Mouse (Mus musculus) forebrain, embryonic 10.5 days (tissue): Measurements from ENCODE around the gene Cyp2c29. TPM values are rescaled to one million over a fixed set of nuclear protein-coding genes. Genes with fewer than 3 reads are reported as not detected.
"Not testable (repeated sequence)": the region's sequence is repeated elsewhere in the genome, so short reads cannot be mapped to it uniquely, and the experiment has no call there.

Experiments
- DNase-seq: peaks from one replicate; pipeline ENCODE4 v3.0.0-alpha.2; 2017; ENCODE audit warnings: low spot score; ENCODE audit errors: extremely low spot score
- H3K27ac ChIP-seq: fragments of 300-500 bp; sonication (generic); 2 replicates; pipeline ENCODE4 v1.5.1; 2016; ENCODE audit warnings: mild to moderate bottlenecking
- H3K27me3 ChIP-seq: fragments of 300-500 bp; sonication (generic); 2 replicates; pipeline ENCODE4 v1.6.1; 2016; ENCODE audit warnings: mild to moderate bottlenecking; ENCODE audit not compliant: poor library complexity, severe bottlenecking
- H3K36me3 ChIP-seq: fragments of 300-500 bp; sonication (generic); replicated peaks from 2 replicates; pipeline ENCODE4 v1.6.1; 2016; ENCODE audit warnings: mild to moderate bottlenecking, moderate library complexity
- H3K4me1 ChIP-seq: fragments of 300-500 bp; sonication (generic); 2 replicates; pipeline ENCODE4 v1.6.1; 2016
- H3K4me3 ChIP-seq: fragments of 300-500 bp; sonication (generic); 2 replicates; pipeline ENCODE4 v1.5.1; 2016; ENCODE audit warnings: mild to moderate bottlenecking, moderate library complexity
- H3K9me3 ChIP-seq: fragments of 300-500 bp; sonication (generic); 2 replicates; pipeline ENCODE4 v1.6.1; 2016; ENCODE audit warnings: mild to moderate bottlenecking, moderate library complexity
- WGBS: fragments of 180-500 bp; shearing (Covaris S2); methylation state at CpG from one replicate; pipeline ENCODE4 v1.1.7; 2016; 5-methylcytosine and 5-hydroxymethylcytosine counted together
- polyA plus RNA-seq: library from polyadenylated mRNA; unstranded; fragments of >200 nt; fragmentation: Nextera tagmentation; extraction: Ambion mirVana; gene quantifications from 2 replicates; pipeline ENCODE4 v1.2.1, GENCODE M21; 2016

Cyp2c29 gene
- not detected in 2 replicates for polyA plus RNA-seq

DNA sequence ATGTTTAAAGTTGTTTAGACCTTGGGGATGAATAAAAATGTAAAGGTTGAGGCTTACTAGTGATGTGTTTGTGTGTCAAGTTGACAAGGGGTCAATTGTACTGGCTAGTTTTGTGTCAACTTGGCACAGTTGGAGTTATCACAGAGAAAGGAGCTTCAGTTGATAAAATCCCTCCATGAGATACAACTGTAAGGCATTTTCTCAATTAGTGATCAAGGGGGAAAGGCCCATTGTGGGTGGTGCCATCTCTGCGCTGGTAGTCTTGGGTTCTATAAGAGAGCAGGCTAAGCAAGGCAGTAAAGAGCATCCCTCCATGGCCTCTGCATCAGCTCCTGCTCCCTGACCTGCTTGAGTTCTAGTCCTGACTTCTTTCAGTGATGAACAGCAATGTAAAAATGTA is at the start of gene Cyp2c29:
TSS of gene Cyp2c29 (plus strand) at position 301 of the 400 bp plus-strand sequence.
- H3K36me3 ChIP-seq, DNase-seq, H3K4me1 ChIP-seq, H3K4me3 ChIP-seq, H3K27ac ChIP-seq, H3K27me3 ChIP-seq: not testable (repeated sequence)
- H3K9me3 ChIP-seq = peaks cover 25% of the 10 kb centered on the region
- WGBS = no CpG with 5 or more reads among the region's 1 CpGs

DNA sequence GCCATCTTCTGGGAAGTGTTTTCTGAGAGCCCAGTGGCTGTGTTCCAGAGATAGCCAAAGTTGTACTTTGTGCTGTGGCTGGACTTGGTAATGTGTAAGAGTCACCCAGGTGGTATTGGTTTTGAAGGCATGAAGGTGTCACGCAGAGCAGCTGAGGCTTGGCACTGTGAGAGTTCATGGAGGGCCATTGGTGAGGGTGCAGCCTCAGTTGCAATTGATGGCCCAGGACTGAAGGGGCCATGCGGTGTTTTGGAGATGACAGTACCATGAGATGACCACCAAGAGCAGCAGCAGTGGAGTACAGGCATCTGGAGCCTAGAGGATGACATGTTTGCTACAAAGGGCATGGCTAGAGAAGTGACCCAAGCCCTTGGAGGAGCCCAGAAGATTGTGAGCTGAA is 2.2 kb upstream of the Cyp2c29 start:
- not testable (repeated sequence) for H3K4me3 ChIP-seq, H3K4me1 ChIP-seq, H3K36me3 ChIP-seq, DNase-seq, H3K27ac ChIP-seq, H3K27me3 ChIP-seq
- peaks cover 12% of the 10 kb centered on the region for H3K9me3 ChIP-seq
- 73% methylated on average over 2 of the region's 2 CpGs for WGBS

DNA sequence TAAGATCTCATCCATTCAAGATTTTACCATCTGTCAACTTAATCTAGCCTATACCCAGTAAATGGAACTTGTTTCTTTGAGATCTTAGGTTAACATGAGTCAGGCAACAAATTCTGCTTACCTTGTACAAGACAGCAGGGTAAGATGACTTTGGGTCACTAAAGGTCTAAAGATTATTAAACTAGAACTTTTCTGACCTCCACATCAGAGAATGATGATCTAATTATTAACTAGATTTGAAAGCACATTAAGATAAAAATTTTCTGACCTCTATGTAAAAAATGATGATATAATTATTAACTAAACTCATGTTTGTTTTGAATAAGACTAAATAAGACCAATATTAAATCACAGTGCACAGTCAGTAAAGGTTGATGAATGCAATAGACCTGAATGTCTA is 13.6 kb downstream of the Cyp2c29 start:
- Histone ChIP-seq H3K27me3 (no peaks in the 10 kb centered on the region), H3K9me3 (peaks cover 34% of the 10 kb centered on the region), H3K4me1 (no peaks in the 10 kb centered on the region), H3K36me3 (no peaks in the 10 kb centered on the region), H3K4me3 (no peak overlapping the region), H3K27ac (no peak overlapping the region)
- no peak for DNase-seq

DNA sequence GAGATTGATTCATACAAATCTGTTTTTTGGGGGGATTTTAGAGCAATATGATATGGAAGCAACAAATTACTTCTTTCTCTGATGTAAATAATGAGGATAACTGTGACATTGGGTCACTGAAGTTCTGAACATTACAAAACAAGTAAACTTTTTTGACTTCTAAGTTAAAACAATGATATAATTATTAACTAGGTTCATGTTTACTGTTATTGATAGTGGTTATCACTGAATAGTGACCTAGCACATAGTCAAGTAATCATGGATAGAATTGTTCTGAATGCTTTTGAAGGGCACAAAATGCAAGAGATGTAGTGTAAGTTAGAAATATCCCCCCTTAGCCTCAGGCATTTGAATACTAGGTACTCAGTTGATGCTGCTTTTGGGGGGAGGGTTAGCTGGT is 16.4 kb downstream of the Cyp2c29 start:
- Histone ChIP-seq H3K4me3 (no peak overlapping the region), H3K9me3 (peaks cover 47% of the 10 kb centered on the region), H3K4me1 (no peaks in the 10 kb centered on the region), H3K27ac (no peak overlapping the region), H3K27me3 (no peaks in the 10 kb centered on the region), H3K36me3 (no peaks in the 10 kb centered on the region)
- no peak for DNase-seq

DNA sequence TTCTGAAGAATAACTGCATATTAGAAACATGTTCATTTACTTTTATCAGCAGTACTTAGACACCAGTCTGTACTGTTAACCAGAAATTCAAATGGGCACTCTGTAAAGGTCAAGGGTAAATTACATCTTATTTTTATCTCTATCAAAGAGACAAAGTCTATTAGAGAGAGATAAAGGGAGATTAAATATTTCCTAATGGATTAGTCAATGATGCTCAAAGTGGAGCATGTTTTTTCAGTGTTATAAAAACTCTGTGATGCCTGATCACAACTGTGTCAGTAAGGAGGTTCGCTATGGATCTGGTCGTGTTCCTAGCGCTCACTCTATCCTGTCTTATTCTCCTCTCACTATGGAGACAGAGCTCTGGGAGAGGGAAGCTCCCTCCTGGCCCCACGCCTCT is 17.6 kb downstream of the Cyp2c29 start:
- no peaks in the 10 kb centered on the region for H3K36me3 ChIP-seq
- H3K4me3 ChIP-seq = no peak overlapping the region
- no peaks in the 10 kb centered on the region for H3K4me1 ChIP-seq
- H3K27me3 ChIP-seq = no peaks in the 10 kb centered on the region
- 81% methylated on average over 4 of the region's 4 CpGs for WGBS
- H3K9me3 ChIP-seq = peaks cover 44% of the 10 kb centered on the region
- DNase-seq = no peak
- no peak overlapping the region for H3K27ac ChIP-seq

DNA sequence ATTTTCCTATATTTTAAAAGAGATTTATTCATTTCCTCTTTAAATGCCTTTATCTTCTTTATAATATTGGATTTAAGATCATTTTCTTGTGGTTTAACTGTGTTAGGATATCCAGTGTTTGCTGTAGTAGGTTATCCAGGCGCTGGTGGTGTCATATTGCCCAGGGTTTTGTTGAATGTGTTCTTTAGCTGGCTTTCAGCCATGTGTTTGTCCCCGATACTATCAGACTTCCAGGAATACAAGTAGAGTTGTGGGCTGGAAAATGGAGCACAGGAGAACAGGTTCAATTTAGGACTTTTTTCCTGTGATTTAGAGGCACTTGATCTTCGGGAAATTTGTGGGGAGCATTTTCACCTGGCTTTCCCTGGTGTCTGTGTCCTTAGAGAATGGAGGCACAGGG is 19.8 kb downstream of the Cyp2c29 start:
- no peaks in the 10 kb centered on the region for H3K36me3 ChIP-seq
- no peaks in the 10 kb centered on the region for H3K27me3 ChIP-seq
- H3K4me3 ChIP-seq = no peak overlapping the region
- DNase-seq = no peak
- no peak overlapping the region for H3K27ac ChIP-seq
- peaks cover 39% of the 10 kb centered on the region for H3K9me3 ChIP-seq
- H3K4me1 ChIP-seq = no peaks in the 10 kb centered on the region
- 79% methylated on average over 3 of the region's 3 CpGs for WGBS

Other genes starting within 250 kb of the Cyp2c29 start
- not detected in 2 replicates for gene Cyp2c65, start 208.4 kb upstream of the Cyp2c29 start, polyA plus RNA-seq
- not detected in 2 replicates for gene Cyp2c66, start 155.5 kb upstream of the Cyp2c29 start, polyA plus RNA-seq
- not detected in 2 replicates for gene Cyp2c38, start 193.7 kb downstream of the Cyp2c29 start, polyA plus RNA-seq
- not detected in 2 replicates for gene Cyp2c39, start 241.5 kb downstream of the Cyp2c29 start, polyA plus RNA-seq